Mouse (Mus musculus) midbrain, embryonic 16.5 days (tissue): ENCODE measurements around the gene Irgq. TPM values are rescaled to one million over a fixed set of nuclear protein-coding genes. Genes with fewer than 3 reads are reported as not detected.
A peak's percentile ranks its signal among the peaks of the same experiment; 100 is the strongest.

ENCODE experiments used
- ATAC-seq: fragments of 200-750 bp; cut with Nextera tagmentation; 2 replicates; pipeline ENCODE4 v1.8.0; 2017; ENCODE audit warnings: moderate TSS enrichment
- H3K27ac ChIP-seq: fragments of 300-500 bp; sonication (generic); 2 replicates; pipeline ENCODE4 v1.5.1; 2014; ENCODE audit warnings: mild to moderate bottlenecking, low read length, mixed read lengths
- H3K27me3 ChIP-seq: fragments of 300-500 bp; sonication (generic); 2 replicates; pipeline ENCODE4 v1.6.1; 2014; ENCODE audit warnings: low read depth, low read length, mixed read lengths; ENCODE audit not compliant: control insufficient read depth, insufficient read depth
- H3K36me3 ChIP-seq: fragments of 300-500 bp; sonication (generic); 2 replicates; pipeline ENCODE4 v1.6.1; 2014; ENCODE audit warnings: mild to moderate bottlenecking, low read length, moderate library complexity, mixed read lengths; ENCODE audit not compliant: control insufficient read depth, insufficient read depth
- H3K4me1 ChIP-seq: fragments of 300-500 bp; sonication (generic); 2 replicates; pipeline ENCODE4 v1.6.1; 2014; ENCODE audit warnings: mild to moderate bottlenecking, low read length, mixed read lengths; ENCODE audit not compliant: control insufficient read depth, insufficient read depth
- H3K4me2 ChIP-seq: fragments of 300-500 bp; sonication (generic); 2 replicates; pipeline ENCODE4 v1.6.1; 2014; ENCODE audit warnings: mild to moderate bottlenecking, low read length, mixed read lengths
- H3K4me3 ChIP-seq: fragments of 300-500 bp; sonication (generic); 2 replicates; pipeline ENCODE4 v1.5.1; 2014; ENCODE audit warnings: low read depth, mild to moderate bottlenecking, low read length, moderate library complexity, mixed read lengths
- H3K9ac ChIP-seq: fragments of 300-500 bp; sonication (generic); 2 replicates; pipeline ENCODE4 v1.6.1; 2014; ENCODE audit warnings: low read depth, low read length, mixed read lengths
- H3K9me3 ChIP-seq: fragments of 300-500 bp; sonication (generic); replicated peaks from 2 replicates; pipeline ENCODE4 v1.6.1; 2014; ENCODE audit warnings: mild to moderate bottlenecking, low read length, mixed read lengths; ENCODE audit not compliant: control insufficient read depth, poor library complexity, severe bottlenecking
- WGBS: fragments of 180-500 bp; shearing (Covaris S2); extraction: QIAGEN DNeasy Blood & Tissue Kit; methylation state at CpG from one replicate; pipeline ENCODE4 v1.1.7; 2014; 5-methylcytosine and 5-hydroxymethylcytosine counted together
- polyA plus RNA-seq: library from polyadenylated mRNA; unstranded; fragments of >200 nt; fragmentation: Nextera tagmentation; extraction: Ambion mirVana; gene quantifications from 2 replicates; pipeline ENCODE4 v1.2.1, GENCODE M21; 2015

Gene Irgq
- polyA plus RNA-seq, 1 experiment from 2014 or later = 26.9 TPM

- Histone ChIP-seq H3K4me3 (no peak overlapping the region), H3K27ac (no peak overlapping the region), H3K9ac (no peak overlapping the region), H3K4me1 (peaks cover 23% of the 10 kb centered on the region), H3K36me3 (peaks cover 27% of the 10 kb centered on the region), H3K27me3 (no peaks in the 10 kb centered on the region), H3K4me2 (no peak overlapping the region), H3K9me3 (no peaks in the 10 kb centered on the region)
- 79% methylated on average over 4 of the region's 4 CpGs for WGBS
- ATAC-seq = no peak
Observed at GRCm38 (mm10) chr7:24537081-24537480, 6.6 kb downstream of the Irgq start.

- Histone ChIP-seq H3K4me1 (peaks cover 18% of the 10 kb centered on the region), H3K4me2 (no peak overlapping the region), H3K27me3 (no peaks in the 10 kb centered on the region), H3K36me3 (peaks cover 27% of the 10 kb centered on the region), H3K9me3 (no peaks in the 10 kb centered on the region), H3K9ac (0 out of 2 replicates have a peak overlapping the region, but pooled peaks have one; percentile 12), H3K27ac (no peak overlapping the region), H3K4me3 (no peak overlapping the region)
- ATAC-seq = no peak
- WGBS = 87% methylated on average over 5 of the region's 5 CpGs
Observed at GRCm38 (mm10) chr7:24537591-24537990, 7.1 kb downstream of the Irgq start.

GRCm38 (mm10) chr7:24538154-24538553 lies 7.7 kb downstream of the Irgq start:
- Histone ChIP-seq H3K4me3 (no peak overlapping the region), H3K4me1 (peaks cover 14% of the 10 kb centered on the region), H3K27ac (no peak overlapping the region), H3K9me3 (no peaks in the 10 kb centered on the region), H3K27me3 (no peaks in the 10 kb centered on the region), H3K4me2 (no peak overlapping the region), H3K9ac (no peak overlapping the region), H3K36me3 (peaks cover 26% of the 10 kb centered on the region)
- no peak for ATAC-seq
- WGBS = 48% methylated on average over 5 of the region's 5 CpGs

GRCm38 (mm10) chr7:24538701-24539100 lies 8.2 kb downstream of the Irgq start:
- no peak overlapping the region for H3K27ac ChIP-seq
- no peak overlapping the region for H3K4me2 ChIP-seq
- peaks cover 21% of the 10 kb centered on the region for H3K36me3 ChIP-seq
- no peaks in the 10 kb centered on the region for H3K27me3 ChIP-seq
- peaks cover 9% of the 10 kb centered on the region for H3K4me1 ChIP-seq
- H3K9me3 ChIP-seq = no peaks in the 10 kb centered on the region
- ATAC-seq = no peak
- 73% methylated on average over 5 of the region's 5 CpGs for WGBS
- H3K9ac ChIP-seq = no peak overlapping the region
- no peak overlapping the region for H3K4me3 ChIP-seq

GRCm38 (mm10) chr7:24539686-24540085 lies 9.2 kb downstream of the Irgq start:
- H3K4me3 ChIP-seq = no peak overlapping the region
- H3K4me2 ChIP-seq = no peak overlapping the region
- WGBS = 94% methylated on average over 4 of the region's 4 CpGs
- no peak for ATAC-seq
- H3K9me3 ChIP-seq = no peaks in the 10 kb centered on the region; the same call in 1 of the 2 replicates
- no peaks in the 10 kb centered on the region for H3K27me3 ChIP-seq
- peaks cover 16% of the 10 kb centered on the region for H3K36me3 ChIP-seq
- H3K27ac ChIP-seq = no peak overlapping the region
- H3K4me1 ChIP-seq = no peaks in the 10 kb centered on the region
- H3K9ac ChIP-seq = no peak overlapping the region

- Histone ChIP-seq H3K36me3 (0 out of 2 replicates have a peak, but pooled peaks cover 2% of the 10 kb centered on the region), H3K9ac (no peak overlapping the region), H3K4me1 (peaks cover 12% of the 10 kb centered on the region), H3K4me3 (no peak overlapping the region), H3K9me3 (no peaks in the 10 kb centered on the region; the same call in 1 of the 2 replicates), H3K27me3 (no peaks in the 10 kb centered on the region), H3K4me2 (no peak overlapping the region), H3K27ac (no peak overlapping the region)
- 90% methylated on average over 2 of the region's 2 CpGs for WGBS
- no peak for ATAC-seq
Observed at GRCm38 (mm10) chr7:24544506-24544905, 14.0 kb downstream of the Irgq start.

GRCm38 (mm10) chr7:24546068-24546614 lies 15.7 kb downstream of the Irgq start, which contains the start of the genes Pinlyp and Xrcc1:
Pinlyp (minus strand) TSS chr7:24546118.
Xrcc1 (plus strand) TSS chr7:24546289.
- WGBS = 42% methylated on average over 13 of the region's 13 CpGs
- peak within 1 kb of the TSS; percentile 79 for H3K27ac ChIP-seq
- peak within 1 kb of the TSS; percentile 81 for H3K4me3 ChIP-seq
- peaks cover 12% of the 10 kb centered on the region for H3K4me1 ChIP-seq
- H3K36me3 ChIP-seq = peaks cover 3% of the 10 kb centered on the region; the same call in 1 of the 2 replicates
- peak; percentile 18; the same call in 1 of the 2 replicates for ATAC-seq
- H3K27me3 ChIP-seq = no peaks in the 10 kb centered on the region
- H3K9me3 ChIP-seq = no peaks in the 10 kb centered on the region; the same call in 1 of the 2 replicates
- H3K4me2 ChIP-seq = peak within 1 kb of the TSS; percentile 82
- H3K9ac ChIP-seq = peak within 1 kb of the TSS; percentile 88

GRCm38 (mm10) chr7:24546634-24547389 lies 16.3 kb downstream of the Irgq start:
- WGBS = under 1% methylated on average over 57 of the region's 57 CpGs
- ATAC-seq = peak; percentile 97
- peaks cover 3% of the 10 kb centered on the region; the same call in 1 of the 2 replicates for H3K36me3 ChIP-seq
- H3K9me3 ChIP-seq = no peaks in the 10 kb centered on the region; the same call in 1 of the 2 replicates
- peaks cover 12% of the 10 kb centered on the region for H3K4me1 ChIP-seq
- peak overlapping the region; percentile 81 for H3K4me3 ChIP-seq
- no peaks in the 10 kb centered on the region for H3K27me3 ChIP-seq
- H3K9ac ChIP-seq = peak overlapping the region; percentile 88
- H3K4me2 ChIP-seq = peak overlapping the region; percentile 82
- peak overlapping the region; percentile 79 for H3K27ac ChIP-seq
